Mouse (Mus musculus): Measurements from ENCODE around the gene 5430402E10Rik. TPM values are rescaled to one million over a fixed set of nuclear protein-coding genes. Genes with fewer than 3 reads are reported as not detected.
"Not testable (repeated sequence)": the region's sequence is repeated elsewhere in the genome, so short reads cannot be mapped to it uniquely, and the experiment has no call there.

Gene 5430402E10Rik
- total RNA-seq (2022) = not detected

DNA sequence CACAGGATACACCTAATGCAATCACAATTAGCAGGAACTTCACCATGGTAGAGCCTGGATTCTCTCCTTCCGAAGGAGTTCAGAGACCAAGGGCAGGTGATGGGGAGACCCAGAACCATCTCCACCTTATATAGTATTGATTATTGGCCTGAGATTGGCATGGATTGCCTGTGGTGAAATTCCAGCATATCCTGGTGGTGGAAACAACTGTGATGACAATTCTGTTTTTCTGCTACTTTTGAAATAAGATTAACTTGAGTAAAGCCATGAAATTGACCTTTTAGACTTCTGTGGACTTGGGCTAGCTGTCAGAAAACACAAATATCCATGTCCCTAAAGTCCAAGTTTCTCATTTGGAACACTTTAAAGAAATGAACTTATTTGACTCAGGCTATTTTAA is at the start of gene 5430402E10Rik:
Gene 5430402E10Rik (minus strand): TSS at position 101 of the 400 bp plus-strand sequence.
- DNase-seq (ENCODE audit: low spot score in 2 of 2) = not testable (repeated sequence)

DNA sequence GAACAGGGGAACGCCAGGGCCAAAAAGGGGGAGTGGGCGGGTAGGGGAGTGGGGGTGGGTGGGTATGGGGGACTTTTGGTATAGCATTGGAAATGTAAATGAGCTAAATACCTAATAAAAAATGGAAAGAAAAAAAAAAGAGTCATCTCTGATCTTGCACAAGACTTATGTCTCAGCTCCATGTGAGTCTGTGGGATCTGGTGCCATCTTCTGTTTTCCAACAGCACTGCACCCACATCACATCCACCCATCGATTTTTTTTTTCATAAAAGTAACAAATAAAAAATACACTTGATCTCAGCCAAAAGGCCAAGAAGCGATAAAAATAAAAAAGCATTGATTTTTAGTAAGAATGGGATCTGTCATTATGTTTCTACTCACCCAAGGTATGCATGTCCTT is 44.8 kb downstream of the 5430402E10Rik start:
- DNase-seq (ENCODE audit: low spot score in 2 of 2) = not testable (repeated sequence)

Other genes starting within 250 kb of the 5430402E10Rik start
- gene Prkx, start 128.8 kb downstream of the 5430402E10Rik start, total RNA-seq (2022) = 1 to 10 TPM; 7.7 to 8.3 (median 7.9) TPM
- gene Pbsn, start 71.4 kb downstream of the 5430402E10Rik start, total RNA-seq (2022) = not detected
- gene Gm14744, start 60.3 kb downstream of the 5430402E10Rik start, total RNA-seq (2022) = not detected
- not detected for gene Obp1a, start 166.3 kb upstream of the 5430402E10Rik start, total RNA-seq (2022)
- gene Gm5938, start 200.4 kb upstream of the 5430402E10Rik start, total RNA-seq (2022) = not detected

All from gastrocnemius, adult 8-10 months (tissue).